Mouse (Mus musculus) myocyte (in vitro differentiated cells): ENCODE data around the gene Gsdme.

Experiments
- CEBPB ChIP-seq: IDR thresholded peaks from 2 replicates; pipeline ENCODE4 v1.6.1; 2011; ENCODE audit warnings: mild to moderate bottlenecking, moderate library complexity; ENCODE audit not compliant: poor library complexity, insufficient read depth, severe bottlenecking
- MAX ChIP-seq: IDR thresholded peaks from one replicate; pipeline ENCODE4 v1.6.1; 2011; ENCODE audit warnings: low read depth, mild to moderate bottlenecking, control low read depth
- POLR2AphosphoS2 ChIP-seq: IDR thresholded peaks from one replicate; pipeline ENCODE4 v1.6.1; 2011; ENCODE audit warnings: low read depth, control low read depth; ENCODE audit not compliant: insufficient read length
- TCF12 ChIP-seq: IDR thresholded peaks from one replicate; pipeline ENCODE4 v1.6.1; 2011; ENCODE audit warnings: mild to moderate bottlenecking, control low read depth; ENCODE audit not compliant: poor library complexity, insufficient read depth, severe bottlenecking

GRCm38 (mm10) chr6:50225232-50225631 lies 38.4 kb downstream of the Gsdme start:
- TF ChIP-seq POLR2AphosphoS2 (no peak), TCF12 (no peak), MAX (no peak), CEBPB (no peak)
